Mouse (Mus musculus): ENCODE measurements around the gene Ube2l6.
"Not testable (repeated sequence)": the region's sequence is repeated elsewhere in the genome, so short reads cannot be mapped to it uniquely, and the experiment has no call there.

GRCm38 (mm10) chr2:84801223-84801622, 2.6 kb downstream of the Ube2l6 start:
- not testable (repeated sequence) for TF ChIP-seq EP300 (optimal IDR thresholded peaks at IDR 0.05); CTCF (IDR thresholded peaks at IDR 0.05; ENCODE audit: low read depth)

Data from stomach, postnatal 0 days (tissue).